Mouse (Mus musculus): Measurements from ENCODE around the gene Nme7. TPM values are rescaled to one million over a fixed set of nuclear protein-coding genes. Genes with fewer than 3 reads are reported as not detected.

The Nme7 gene
- 19.3 and 19.5 TPM in 2 replicates for polyA plus RNA-seq (2012; rRNA removed)

DNA sequence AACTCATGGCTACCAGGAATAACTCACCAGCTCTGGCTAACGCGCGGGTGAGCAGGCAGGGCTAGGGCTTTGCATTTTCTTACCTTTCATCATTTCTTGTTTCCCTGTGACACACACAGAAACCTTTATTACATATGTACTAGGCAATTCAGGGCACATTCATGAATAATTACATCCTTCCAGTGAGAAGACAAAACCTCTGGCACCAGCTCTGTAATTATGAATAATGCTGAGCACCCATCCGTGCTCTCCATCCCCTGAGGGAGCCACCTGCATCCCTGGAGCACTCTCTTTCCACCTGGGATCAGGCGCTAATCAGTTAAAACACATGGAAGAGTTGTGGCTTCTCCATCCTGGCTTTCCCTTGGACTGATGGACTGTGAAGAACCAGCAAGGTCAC is at the start of gene Nme7:
TSS of gene Nme7 (plus strand) at position 301 of the 400 bp plus-strand sequence.

DNA sequence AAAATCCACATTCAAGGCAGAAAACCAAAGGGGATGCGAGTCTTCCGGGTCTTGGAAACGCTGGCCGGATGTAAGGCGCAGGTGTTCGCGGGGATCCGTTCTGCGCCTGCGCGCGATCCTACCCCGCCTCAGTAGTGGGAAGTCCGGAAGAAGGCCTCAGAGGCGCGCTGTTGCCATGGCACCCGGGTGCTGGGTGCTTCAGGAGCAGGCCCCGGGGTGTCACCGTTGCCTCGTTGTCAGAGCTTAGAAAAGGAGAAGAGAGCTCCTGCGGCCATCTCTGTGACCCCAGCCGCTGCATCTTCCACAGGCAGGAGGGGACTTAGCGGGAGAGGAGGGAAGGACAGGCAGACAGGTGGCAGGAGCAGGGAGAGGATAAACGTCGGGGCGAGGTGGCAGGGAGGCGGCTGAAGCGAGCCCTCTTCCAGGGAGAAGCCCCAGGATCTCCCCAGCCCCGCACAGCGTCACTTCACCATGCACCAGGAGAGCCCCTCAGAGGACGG is 28.4 kb upstream of the Nme7 start, which contains the start of gene Ccdc181:
TSS of gene Ccdc181 (plus strand) at position 131 of the 500 bp plus-strand sequence.

DNA sequence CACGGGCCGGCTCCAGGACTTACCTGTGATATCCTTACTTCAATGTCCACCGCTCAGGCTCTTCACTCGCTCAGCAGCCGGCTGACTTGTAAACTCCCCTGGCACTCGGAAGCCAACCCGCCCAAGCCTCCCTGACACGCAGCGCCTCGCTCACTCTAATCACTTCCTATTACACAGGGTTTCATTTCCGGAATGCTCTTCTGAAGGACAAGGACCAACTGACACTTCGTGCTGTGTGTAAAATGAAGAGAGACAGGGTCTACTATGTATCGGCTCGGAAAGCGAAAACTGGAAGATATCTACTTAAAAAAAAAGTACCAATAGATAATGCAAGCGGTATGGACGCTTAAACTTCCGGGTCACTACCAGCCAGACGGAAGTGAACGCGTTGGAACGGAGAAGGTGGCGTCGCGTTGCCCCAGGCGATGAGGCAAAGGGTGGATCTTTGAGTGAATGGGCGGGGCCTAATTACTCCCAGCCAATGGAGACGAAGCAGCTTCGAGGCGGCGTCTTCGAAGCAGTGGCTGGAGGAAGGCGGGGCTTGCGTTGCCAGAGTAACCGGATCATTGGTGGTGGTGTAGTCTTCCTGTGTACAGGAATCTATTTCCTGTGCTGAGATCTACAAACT is 3.3 kb downstream of the Nme7 start, which contains the start of gene Blzf1:
TSS of gene Blzf1 (minus strand) at position 366 of the 628 bp plus-strand sequence.

DNA sequence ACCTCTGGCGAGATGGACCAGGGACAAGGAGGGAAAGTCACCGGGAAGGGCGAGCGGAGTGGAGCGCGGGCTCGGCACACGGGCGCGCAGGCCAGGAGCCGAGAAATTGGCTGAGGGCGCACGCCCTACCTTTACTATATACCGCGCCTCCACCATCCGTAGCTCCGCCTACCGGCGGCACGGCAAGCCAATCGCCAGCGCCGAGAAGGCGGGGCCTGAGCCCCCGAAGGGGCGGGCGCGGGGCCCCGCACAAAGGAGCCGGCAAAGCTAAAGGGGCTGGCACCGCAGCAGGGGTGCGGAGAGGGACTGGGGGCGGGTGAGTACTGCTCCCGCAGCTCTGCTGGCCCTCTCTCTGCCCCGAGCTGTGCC is 154.3 kb downstream of the Nme7 start, which contains the start of gene Atp1b1:
TSS of gene Atp1b1 (minus strand) at position 111 of the 369 bp plus-strand sequence.

Other genes starting within 250 kb of the Nme7 start
- gene Sell, start 242.1 kb upstream of the Nme7 start, polyA plus RNA-seq (2012; rRNA removed) = 0.14 and 0.25 TPM in 2 replicates
- 0.08 and 0.16 TPM in 2 replicates for gene Selp, start 188.9 kb upstream of the Nme7 start, polyA plus RNA-seq (2012; rRNA removed)
- gene F5, start 152.3 kb upstream of the Nme7 start, polyA plus RNA-seq (2012; rRNA removed) = 0.14 and 0.20 TPM in 2 replicates
- gene Slc19a2, start 55.1 kb upstream of the Nme7 start, polyA plus RNA-seq (2012; rRNA removed) = 7.9 and 8.0 TPM in 2 replicates
- 14.9 and 17.5 TPM in 2 replicates for gene Ccdc181, start 28.5 kb upstream of the Nme7 start, polyA plus RNA-seq (2012; rRNA removed)
- 14.3 and 16.7 TPM in 2 replicates for gene Blzf1, start 3.4 kb downstream of the Nme7 start, polyA plus RNA-seq (2012; rRNA removed)
- 285 and 301 TPM in 2 replicates for gene Atp1b1, start 154.2 kb downstream of the Nme7 start, polyA plus RNA-seq (2012; rRNA removed)